Mouse (Mus musculus): ENCODE results near the gene Ubr2. TPM values are rescaled to one million over a fixed set of nuclear protein-coding genes. Genes with fewer than 3 reads are reported as not detected.
A peak's percentile ranks its signal among the peaks of the same experiment; 100 is the strongest.

Gene Ubr2
- polyA plus RNA-seq, 1 experiment from 2014 or later: 23.0 TPM

GRCm38 (mm10) chr17:47009016-47009415 lies 1.3 kb downstream of the Ubr2 start:
- ATAC-seq (ENCODE audit: low read depth): no peak
- H3K4me3 ChIP-seq (ENCODE audit: low read depth, low read length): peak overlapping the region; percentile 88

GRCm38 (mm10) chr17:47008506-47008905 lies 1.9 kb downstream of the Ubr2 start:
- ATAC-seq (ENCODE audit: low read depth): no peak
- peak overlapping the region; percentile 85 for H3K4me2 ChIP-seq (ENCODE audit: low read depth, low read length)
- H3K4me3 ChIP-seq (ENCODE audit: low read depth, low read length): no peak overlapping the region
- H3K27me3 ChIP-seq (ENCODE audit: control insufficient read depth, insufficient read depth, low read length): no peaks in the 10 kb centered on the region
- WGBS: 50% methylated on average over 8 of the region's 8 CpGs
- peaks cover 17% of the 10 kb centered on the region for H3K4me1 ChIP-seq (ENCODE audit: control insufficient read depth, insufficient read depth, low read length)
- no peaks in the 10 kb centered on the region for H3K9me3 ChIP-seq (ENCODE audit: control insufficient read depth, low read length)
- H3K9ac ChIP-seq (replicated peaks; ENCODE audit: low read depth, low read length): no peak overlapping the region; the same call in 1 of the 2 replicates
- H3K36me3 ChIP-seq (ENCODE audit: control insufficient read depth, insufficient read depth, low read length): no peaks in the 10 kb centered on the region
- H3K27ac ChIP-seq (ENCODE audit: low read depth, low read length): no peak overlapping the region

More at GRCm38 (mm10) chr17:47009016-47009415, 1.3 kb downstream of the Ubr2 start:
- peaks cover 17% of the 10 kb centered on the region for H3K4me1 ChIP-seq (ENCODE audit: control insufficient read depth, insufficient read depth, low read length)
- peak overlapping the region; percentile 85 for H3K4me2 ChIP-seq (ENCODE audit: low read depth, low read length)
- H3K9me3 ChIP-seq (ENCODE audit: control insufficient read depth, low read length): no peaks in the 10 kb centered on the region
- no peak overlapping the region; the same call in 1 of the 2 replicates for H3K9ac ChIP-seq (replicated peaks; ENCODE audit: low read depth, low read length)
- H3K27ac ChIP-seq (ENCODE audit: low read depth, low read length): no peak overlapping the region
- 12% methylated on average over 6 of the region's 6 CpGs for WGBS
- no peaks in the 10 kb centered on the region for H3K36me3 ChIP-seq (ENCODE audit: control insufficient read depth, insufficient read depth, low read length)
- H3K27me3 ChIP-seq (ENCODE audit: control insufficient read depth, insufficient read depth, low read length): no peaks in the 10 kb centered on the region

- Histone ChIP-seq H3K4me2 (ENCODE audit: low read depth, low read length) (no peak overlapping the region), H3K4me1 (ENCODE audit: control insufficient read depth, insufficient read depth, low read length) (peaks cover 17% of the 10 kb centered on the region), H3K9ac (replicated peaks; ENCODE audit: low read depth, low read length) (no peak overlapping the region), H3K27me3 (ENCODE audit: control insufficient read depth, insufficient read depth, low read length) (no peaks in the 10 kb centered on the region), H3K36me3 (ENCODE audit: control insufficient read depth, insufficient read depth, low read length) (no peaks in the 10 kb centered on the region), H3K4me3 (ENCODE audit: low read depth, low read length) (no peak overlapping the region), H3K9me3 (ENCODE audit: control insufficient read depth, low read length) (no peaks in the 10 kb centered on the region), H3K27ac (ENCODE audit: low read depth, low read length) (no peak overlapping the region)
- WGBS: 86% methylated on average over 9 of the region's 9 CpGs
- no peak for ATAC-seq (ENCODE audit: low read depth)
These were observed 3.6 kb downstream of the Ubr2 start for GRCm38 (mm10) chr17:47006741-47007140.

DNA sequence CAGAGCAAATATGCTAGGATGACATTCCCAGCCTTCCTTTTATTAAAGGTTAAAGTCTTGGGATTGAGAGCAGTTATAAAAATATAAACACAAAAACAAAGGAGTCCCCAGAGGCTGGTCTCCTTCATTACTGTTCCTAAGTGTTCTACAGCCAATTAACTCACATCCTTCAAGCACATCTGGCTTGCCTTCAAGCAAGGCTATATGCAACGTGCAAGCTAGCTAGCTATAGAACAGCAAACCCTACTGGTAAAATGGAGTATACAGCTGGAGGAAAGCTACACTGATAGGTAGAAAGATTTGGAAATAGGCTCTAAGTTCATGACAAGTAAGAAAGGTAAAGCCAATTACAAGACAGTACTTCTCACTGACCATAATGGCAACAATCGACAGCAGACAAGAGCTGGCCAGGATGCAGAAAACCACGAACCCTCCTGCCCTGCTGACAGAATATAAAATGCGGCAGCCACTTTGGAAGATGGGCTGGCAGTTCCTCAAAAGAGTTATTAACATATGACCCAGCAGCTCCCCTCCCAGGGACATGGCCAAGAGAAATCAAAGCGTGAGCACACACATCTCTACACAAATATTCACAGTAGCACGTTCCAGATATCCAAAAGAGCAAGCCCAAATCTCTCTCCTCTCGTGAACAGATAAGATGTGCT lies 4.5 kb downstream of the Ubr2 start:
- Histone ChIP-seq H3K4me2 (ENCODE audit: low read depth, low read length) (no peak overlapping the region), H3K9me3 (ENCODE audit: control insufficient read depth, low read length) (no peaks in the 10 kb centered on the region), H3K9ac (replicated peaks; ENCODE audit: low read depth, low read length) (no peak overlapping the region), H3K27ac (ENCODE audit: low read depth, low read length) (no peak overlapping the region), H3K4me3 (ENCODE audit: low read depth, low read length) (no peak overlapping the region), H3K36me3 (ENCODE audit: control insufficient read depth, insufficient read depth, low read length) (no peaks in the 10 kb centered on the region), H3K27me3 (ENCODE audit: control insufficient read depth, insufficient read depth, low read length) (no peaks in the 10 kb centered on the region), H3K4me1 (ENCODE audit: control insufficient read depth, insufficient read depth, low read length) (peaks cover 17% of the 10 kb centered on the region)
- WGBS: 64% methylated on average over 7 of the region's 7 CpGs
- ATAC-seq (ENCODE audit: low read depth): no peak

DNA sequence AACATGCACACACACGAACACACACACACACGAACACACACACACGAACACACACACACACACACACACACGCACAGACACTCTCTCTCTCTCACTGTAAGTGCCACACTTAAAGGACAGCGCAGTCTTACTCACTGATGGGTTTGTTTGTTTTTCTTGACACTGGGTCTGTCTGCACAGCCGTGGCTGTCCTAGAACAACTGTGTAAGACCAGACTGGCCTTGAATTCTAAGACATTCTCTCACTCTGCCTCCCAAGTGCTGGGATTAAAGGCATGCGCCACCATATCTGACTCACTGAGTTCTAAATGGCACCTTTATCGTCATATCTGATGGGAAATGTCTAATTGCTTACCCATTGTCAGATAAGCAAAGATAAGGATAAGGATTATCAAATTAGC lies 7.1 kb downstream of the Ubr2 start:
- WGBS: 87% methylated on average over 8 of the region's 8 CpGs

GRCm38 (mm10) chr17:47002401-47002800 lies 8.0 kb downstream of the Ubr2 start:
- no peak overlapping the region for H3K9ac ChIP-seq (replicated peaks; ENCODE audit: low read depth, low read length)
- H3K4me3 ChIP-seq (ENCODE audit: low read depth, low read length): no peak overlapping the region
- no peak for ATAC-seq (ENCODE audit: low read depth)
- no peak overlapping the region for H3K4me2 ChIP-seq (ENCODE audit: low read depth, low read length)
- peaks cover 5% of the 10 kb centered on the region; the same call in 1 of the 2 replicates for H3K4me1 ChIP-seq (ENCODE audit: control insufficient read depth, insufficient read depth, low read length)
- H3K9me3 ChIP-seq (ENCODE audit: control insufficient read depth, low read length): no peaks in the 10 kb centered on the region
- H3K27ac ChIP-seq (ENCODE audit: low read depth, low read length): no peak overlapping the region
- H3K36me3 ChIP-seq (ENCODE audit: control insufficient read depth, insufficient read depth, low read length): peaks cover 16% of the 10 kb centered on the region; the same call in 1 of the 2 replicates
- WGBS: 98% methylated on average over 5 of the region's 5 CpGs
- H3K27me3 ChIP-seq (ENCODE audit: control insufficient read depth, insufficient read depth, low read length): no peaks in the 10 kb centered on the region

More for the DNA sequence above, 7.1 kb downstream of the Ubr2 start:
- ATAC-seq (ENCODE audit: low read depth): no peak
- H3K27ac ChIP-seq (ENCODE audit: low read depth, low read length): no peak overlapping the region
- H3K27me3 ChIP-seq (ENCODE audit: control insufficient read depth, insufficient read depth, low read length): no peaks in the 10 kb centered on the region
- no peak overlapping the region for H3K4me2 ChIP-seq (ENCODE audit: low read depth, low read length)
- no peak overlapping the region for H3K9ac ChIP-seq (replicated peaks; ENCODE audit: low read depth, low read length)
- H3K9me3 ChIP-seq (ENCODE audit: control insufficient read depth, low read length): no peaks in the 10 kb centered on the region
- peaks cover 16% of the 10 kb centered on the region; the same call in 1 of the 2 replicates for H3K36me3 ChIP-seq (ENCODE audit: control insufficient read depth, insufficient read depth, low read length)
- H3K4me3 ChIP-seq (ENCODE audit: low read depth, low read length): no peak overlapping the region
- H3K4me1 ChIP-seq (ENCODE audit: control insufficient read depth, insufficient read depth, low read length): peaks cover 9% of the 10 kb centered on the region

DNA sequence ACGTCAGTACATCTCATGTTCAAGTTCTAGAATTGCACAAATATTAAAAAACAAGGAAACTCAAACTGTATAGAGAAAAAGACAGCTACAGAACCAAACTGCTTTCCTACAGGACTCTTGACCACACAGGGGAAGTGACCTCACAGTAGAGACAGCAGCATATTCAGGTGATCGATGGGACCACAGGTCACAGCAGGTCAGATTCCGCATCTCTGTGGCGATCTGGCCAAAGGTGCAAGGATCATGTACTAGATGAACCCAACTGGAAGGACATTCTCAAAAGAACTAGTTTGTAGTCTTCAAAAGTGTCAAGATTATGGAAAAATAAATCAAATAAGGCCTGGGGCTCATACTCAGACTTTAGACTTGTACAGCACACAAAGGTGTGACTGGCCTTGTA lies 11.5 kb downstream of the Ubr2 start:
- Histone ChIP-seq H3K4me3 (ENCODE audit: low read depth, low read length) (no peak overlapping the region), H3K9me3 (ENCODE audit: control insufficient read depth, low read length) (no peaks in the 10 kb centered on the region), H3K4me1 (ENCODE audit: control insufficient read depth, insufficient read depth, low read length) (no peaks in the 10 kb centered on the region), H3K27ac (ENCODE audit: low read depth, low read length) (no peak overlapping the region), H3K27me3 (ENCODE audit: control insufficient read depth, insufficient read depth, low read length) (no peaks in the 10 kb centered on the region), H3K4me2 (ENCODE audit: low read depth, low read length) (no peak overlapping the region), H3K9ac (replicated peaks; ENCODE audit: low read depth, low read length) (no peak overlapping the region), H3K36me3 (ENCODE audit: control insufficient read depth, insufficient read depth, low read length) (peaks cover 16% of the 10 kb centered on the region; the same call in 1 of the 2 replicates)
- no peak for ATAC-seq (ENCODE audit: low read depth)
- WGBS: 95% methylated on average over 4 of the region's 4 CpGs

DNA sequence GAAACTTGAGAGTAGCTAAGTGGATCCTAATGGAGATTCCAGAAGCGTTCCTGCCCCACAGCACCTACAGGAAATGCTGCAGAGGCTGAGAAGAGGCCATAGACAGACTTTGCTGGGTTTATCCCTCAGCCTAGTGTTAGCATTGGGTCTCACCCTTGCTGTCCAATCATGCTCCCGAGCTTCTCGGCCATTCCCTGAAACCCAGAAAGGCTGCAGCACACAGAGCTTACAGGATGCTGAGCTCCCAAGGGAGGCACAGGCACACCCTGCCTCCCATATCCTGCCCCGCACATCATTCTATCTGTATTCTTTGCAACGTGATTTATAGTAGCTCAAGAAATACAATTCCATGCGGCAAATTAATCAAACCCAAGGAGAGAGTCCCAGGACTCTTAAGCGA lies 13.9 kb downstream of the Ubr2 start:
- Histone ChIP-seq H3K9ac (replicated peaks; ENCODE audit: low read depth, low read length) (no peak overlapping the region), H3K4me3 (ENCODE audit: low read depth, low read length) (no peak overlapping the region), H3K27ac (ENCODE audit: low read depth, low read length) (no peak overlapping the region), H3K4me2 (ENCODE audit: low read depth, low read length) (no peak overlapping the region), H3K36me3 (ENCODE audit: control insufficient read depth, insufficient read depth, low read length) (peaks cover 24% of the 10 kb centered on the region), H3K27me3 (ENCODE audit: control insufficient read depth, insufficient read depth, low read length) (no peaks in the 10 kb centered on the region), H3K9me3 (ENCODE audit: control insufficient read depth, low read length) (no peaks in the 10 kb centered on the region), H3K4me1 (ENCODE audit: control insufficient read depth, insufficient read depth, low read length) (no peaks in the 10 kb centered on the region)
- no peak for ATAC-seq (ENCODE audit: low read depth)
- WGBS: 70% methylated on average over 7 of the region's 7 CpGs

- no peaks in the 10 kb centered on the region for H3K4me1 ChIP-seq (ENCODE audit: control insufficient read depth, insufficient read depth, low read length)
- ATAC-seq (ENCODE audit: low read depth): no peak
- WGBS: 91% methylated on average over 3 of the region's 3 CpGs
- H3K9me3 ChIP-seq (ENCODE audit: control insufficient read depth, low read length): no peaks in the 10 kb centered on the region
- no peak overlapping the region for H3K27ac ChIP-seq (ENCODE audit: low read depth, low read length)
- no peak overlapping the region for H3K9ac ChIP-seq (replicated peaks; ENCODE audit: low read depth, low read length)
- peaks cover 31% of the 10 kb centered on the region for H3K36me3 ChIP-seq (ENCODE audit: control insufficient read depth, insufficient read depth, low read length)
- H3K4me2 ChIP-seq (ENCODE audit: low read depth, low read length): no peak overlapping the region
- H3K27me3 ChIP-seq (ENCODE audit: control insufficient read depth, insufficient read depth, low read length): no peaks in the 10 kb centered on the region
- H3K4me3 ChIP-seq (ENCODE audit: low read depth, low read length): no peak overlapping the region
These were observed 14.7 kb downstream of the Ubr2 start for GRCm38 (mm10) chr17:46995621-46996020.

All from neural tube, embryonic 14.5 days (tissue).